Mouse (Mus musculus) liver, embryonic 14.5 days (tissue): ENCODE data around the gene Tgfbr1. TPM values are rescaled to one million over a fixed set of nuclear protein-coding genes. Genes with fewer than 3 reads are reported as not detected.

Source experiments
- ATAC-seq: fragments of 200-750 bp; cut with Nextera tagmentation; 2 replicates; pipeline ENCODE4 v1.8.0; 2017; ENCODE audit warnings: moderate number of reproducible peaks, mild to moderate bottlenecking, moderate library complexity; ENCODE audit not compliant: insufficient read depth
- DNase-seq, 3 experiments: peaks; one replicate each; pipeline ENCODE4 v3.0.0-alpha.2; 2012 to 2013; ENCODE audit warnings: low read depth in 3 of 3, low spot score in 3 of 3
- H3K27ac ChIP-seq: fragments of 300-500 bp; sonication (generic); 2 replicates; pipeline ENCODE4 v1.5.1; 2014; ENCODE audit warnings: moderate library complexity, mild to moderate bottlenecking, control low read depth, inconsistent platforms
- H3K27me3 ChIP-seq: fragments of 300-500 bp; sonication (generic); 2 replicates; pipeline ENCODE4 v1.6.1; 2014; ENCODE audit warnings: mild to moderate bottlenecking, low read length, moderate library complexity; ENCODE audit not compliant: control insufficient read depth, insufficient read depth
- H3K36me3 ChIP-seq: fragments of 300-500 bp; sonication (generic); replicated peaks from 2 replicates; pipeline ENCODE4 v1.6.1; 2014; ENCODE audit warnings: low read depth; ENCODE audit not compliant: control insufficient read depth, insufficient read depth
- H3K4me1 ChIP-seq, 2 experiments: fragments of 200-500 bp in 1 of 2; fragments of 300-500 bp in 1 of 2; sonication (generic) in 1 of 2; replicated peaks; 2 replicates each; pipeline ENCODE4 v1.6.1; 2012 to 2014; ENCODE audit warnings: antibody characterized with exemption in 1 of 2, inconsistent platforms in 1 of 2, low read length in 1 of 2; ENCODE audit not compliant: control insufficient read depth in 2 of 2, insufficient read depth in 2 of 2
- H3K4me2 ChIP-seq: fragments of 300-500 bp; sonication (generic); 2 replicates; pipeline ENCODE4 v1.6.1; 2014; ENCODE audit warnings: low read depth, mild to moderate bottlenecking, control low read depth, moderate library complexity
- H3K4me3 ChIP-seq, 2 experiments: fragments of 200-500 bp in 1 of 2; fragments of 300-500 bp in 1 of 2; sonication (generic) in 1 of 2; 2 replicates each; pipeline ENCODE4 v1.5.1; 2012 to 2014; ENCODE audit warnings: low read depth in 2 of 2, low read length in 2 of 2, mild to moderate bottlenecking in 2 of 2, control low read depth in 1 of 2, inconsistent platforms in 1 of 2, moderate library complexity in 1 of 2; ENCODE audit not compliant: insufficient read depth in 1 of 2
- H3K9ac ChIP-seq: fragments of 300-500 bp; sonication (generic); replicated peaks from 2 replicates; pipeline ENCODE4 v1.6.1; 2014; ENCODE audit warnings: mild to moderate bottlenecking, control low read depth, moderate library complexity
- H3K9me3 ChIP-seq: fragments of 300-500 bp; sonication (generic); 2 replicates; pipeline ENCODE4 v1.6.1; 2016; ENCODE audit warnings: low read length, mixed read lengths; ENCODE audit not compliant: control insufficient read depth
- CTCF ChIP-seq: IDR thresholded peaks from 2 replicates; pipeline ENCODE4 v1.5.1; 2016; ENCODE audit warnings: antibody characterized with exemption, low read depth, control low read depth
- EP300 ChIP-seq: IDR thresholded peaks from 2 replicates; pipeline ENCODE4 v1.6.1; 2016; ENCODE audit warnings: antibody characterized with exemption, low read depth
- WGBS: fragments of 180-500 bp; shearing (Covaris S2); extraction: QIAGEN DNeasy Blood & Tissue Kit; methylation state at CpG from one replicate; pipeline ENCODE4 v1.1.7; 2014; ENCODE audit not compliant: insufficient replicate concordance; 5-methylcytosine and 5-hydroxymethylcytosine counted together
- polyA plus RNA-seq, 2 experiments: library from polyadenylated mRNA; depleted of rRNA in 1 of 2; stranded (reverse) in 1 of 2; unstranded in 1 of 2; fragments of >200 nt; fragmentation: Nextera tagmentation in 1 of 2; extraction: Ambion mirVana in 1 of 2; gene quantifications; 2 replicates each; pipeline versions ENCODE4 v1.2.1 to v1.2.3; 2012 to 2014

Gene Tgfbr1
- polyA plus RNA-seq, 2 experiments = 3.2 to 5.7 TPM

DNA sequence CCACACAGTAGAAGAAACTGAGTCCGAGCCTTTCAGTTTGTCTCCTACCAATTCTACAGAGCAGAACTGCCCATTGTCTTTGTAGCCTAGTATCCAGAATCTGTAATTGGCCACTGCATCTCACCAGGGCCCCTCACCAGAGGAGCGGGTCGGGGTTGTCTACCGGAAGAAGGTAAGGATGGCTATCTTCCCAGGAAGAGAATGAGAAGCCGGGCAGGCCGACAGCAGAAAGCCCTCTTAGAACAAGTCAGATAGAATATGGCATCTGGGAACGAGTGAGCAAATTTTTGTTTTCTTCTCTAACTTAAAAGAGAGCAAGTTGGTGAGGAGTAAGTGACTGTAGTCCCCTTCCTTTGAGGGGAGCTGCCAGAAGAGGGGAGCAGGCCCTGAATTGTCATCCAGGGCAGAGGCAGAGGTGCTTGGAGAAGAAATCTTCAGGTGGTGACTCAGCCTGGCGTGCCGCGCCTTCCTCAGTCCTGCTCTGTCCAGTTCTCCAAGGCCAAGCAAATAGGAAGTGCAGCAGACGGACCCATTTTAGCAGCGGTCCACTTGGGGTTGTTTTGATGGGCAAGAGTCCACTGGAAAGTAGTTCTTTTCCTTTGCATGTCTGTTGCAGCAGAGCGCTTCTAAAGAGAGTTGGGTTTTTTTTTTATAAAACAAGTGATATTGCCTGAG lies 22.5 kb upstream of the Tgfbr1 start:
- no peaks in the 10 kb centered on the region; the same call in 1 of the 2 replicates for H3K27me3 ChIP-seq
- no peak overlapping the region for H3K4me3 ChIP-seq
- 72% methylated on average over 13 of the region's 13 CpGs for WGBS
- no peak overlapping the region for H3K9ac ChIP-seq
- ATAC-seq = no peak
- H3K9me3 ChIP-seq = no peaks in the 10 kb centered on the region
- no peak for TF ChIP-seq EP300
- TF ChIP-seq CTCF = no peak
- H3K36me3 ChIP-seq = no peaks in the 10 kb centered on the region
- no peak overlapping the region for H3K27ac ChIP-seq
- DNase-seq = no peak
- no peak overlapping the region for H3K4me2 ChIP-seq
- H3K4me1 ChIP-seq = no peaks in the 10 kb centered on the region

DNA sequence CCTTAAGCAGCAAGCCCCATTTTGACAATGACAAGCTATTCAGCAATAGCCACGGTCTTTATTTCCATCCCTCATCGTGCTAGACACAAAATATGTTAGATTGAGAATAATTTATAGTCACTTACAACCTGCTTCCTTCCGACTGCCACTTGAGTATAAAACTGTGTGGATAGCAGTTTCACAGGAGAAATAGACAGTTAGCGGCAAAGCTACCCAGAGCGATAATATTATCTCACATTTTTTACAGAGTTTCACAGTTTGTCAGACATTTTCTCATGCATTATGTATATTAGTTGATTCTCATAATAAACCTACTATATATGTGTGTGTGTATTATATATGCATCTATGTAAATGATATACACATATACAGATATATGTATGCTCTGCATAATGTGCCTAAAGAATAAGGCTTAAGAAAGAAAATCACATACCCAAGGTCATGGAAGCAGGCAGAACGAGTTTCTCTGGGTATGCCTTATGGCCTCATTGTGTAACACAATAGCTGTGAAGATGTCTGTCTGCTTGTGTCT lies 20.1 kb upstream of the Tgfbr1 start:
- H3K9me3 ChIP-seq = no peaks in the 10 kb centered on the region
- H3K9ac ChIP-seq = no peak overlapping the region
- DNase-seq = no peak
- no peak overlapping the region for H3K4me3 ChIP-seq
- no peaks in the 10 kb centered on the region for H3K4me1 ChIP-seq
- H3K4me2 ChIP-seq = no peak overlapping the region
- H3K27me3 ChIP-seq = no peaks in the 10 kb centered on the region; the same call in 1 of the 2 replicates
- 65% methylated on average over 6 of the region's 6 CpGs for WGBS
- TF ChIP-seq CTCF = no peak
- TF ChIP-seq EP300 = no peak
- H3K36me3 ChIP-seq = no peaks in the 10 kb centered on the region
- no peak overlapping the region for H3K27ac ChIP-seq
- no peak for ATAC-seq

DNA sequence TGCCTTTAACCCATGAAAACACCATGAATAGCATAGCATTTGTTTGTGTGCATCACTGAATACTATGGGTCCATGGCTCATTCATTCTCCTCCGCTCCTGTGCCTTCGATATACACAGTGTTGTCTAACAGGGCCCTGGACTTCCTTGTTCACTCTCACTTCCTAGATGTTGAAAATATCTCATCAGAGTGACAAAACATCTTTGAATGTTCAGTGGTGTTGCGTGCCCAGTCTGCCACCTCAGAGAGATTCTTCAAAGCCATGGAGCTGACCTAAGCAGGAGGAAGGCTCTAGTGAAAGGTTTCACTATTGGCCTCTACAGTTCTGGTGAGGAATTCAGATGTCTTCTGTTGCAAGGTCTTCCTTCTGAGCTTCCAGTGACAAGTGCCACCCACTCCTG lies 19.5 kb upstream of the Tgfbr1 start:
- DNase-seq (no peak), ATAC-seq (no peak)
- TF ChIP-seq EP300 = no peak
- no peak for TF ChIP-seq CTCF
- Histone ChIP-seq H3K27me3 (no peaks in the 10 kb centered on the region; the same call in 1 of the 2 replicates), H3K4me3 (no peak overlapping the region), H3K36me3 (no peaks in the 10 kb centered on the region), H3K4me2 (no peak overlapping the region), H3K27ac (no peak overlapping the region), H3K9ac (no peak overlapping the region), H3K4me1 (no peaks in the 10 kb centered on the region), H3K9me3 (no peaks in the 10 kb centered on the region)
- WGBS = 60% methylated on average over 3 of the region's 3 CpGs

DNA sequence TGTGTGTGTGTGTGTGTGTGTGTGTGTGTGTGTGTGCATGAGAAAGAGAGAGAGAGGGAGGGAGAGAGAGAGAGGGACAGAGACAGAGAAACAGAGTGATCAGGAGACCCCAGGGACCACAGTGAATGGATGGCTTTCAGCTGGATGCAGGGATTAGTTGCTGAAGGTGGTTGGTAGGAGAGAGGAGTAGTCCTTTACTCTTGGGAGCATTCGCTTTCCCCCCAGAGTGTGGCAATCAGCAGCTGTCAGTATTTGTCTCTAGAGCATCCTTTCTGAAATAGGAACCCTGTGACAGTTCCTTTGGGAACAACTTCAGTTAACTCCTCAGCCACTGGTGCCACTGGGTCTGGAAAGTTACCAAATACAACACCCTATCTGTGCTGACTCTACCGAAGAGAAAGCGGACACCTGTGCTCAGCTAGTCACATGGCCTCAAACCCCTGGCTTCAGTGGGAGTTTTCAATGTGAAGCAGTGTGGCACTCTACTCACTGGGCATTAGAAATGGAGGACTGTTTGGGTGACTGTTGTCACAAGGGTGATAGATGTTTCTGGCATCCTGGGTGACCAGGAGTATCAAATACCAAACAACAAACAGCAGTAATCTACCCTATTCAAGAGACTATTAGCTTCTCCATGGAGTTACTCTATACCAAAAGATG lies 16.0 kb upstream of the Tgfbr1 start:
- Histone ChIP-seq H3K36me3 (no peaks in the 10 kb centered on the region), H3K9ac (no peak overlapping the region), H3K9me3 (no peaks in the 10 kb centered on the region), H3K27ac (no peak overlapping the region), H3K27me3 (no peaks in the 10 kb centered on the region), H3K4me2 (no peak overlapping the region), H3K4me3 (no peak overlapping the region), H3K4me1 (no peaks in the 10 kb centered on the region)
- no peak for TF ChIP-seq CTCF
- TF ChIP-seq EP300 = no peak
- ATAC-seq = no peak
- WGBS = 79% methylated on average over 3 of the region's 3 CpGs
- DNase-seq = no peak

- no peak for ATAC-seq
- Histone ChIP-seq H3K9me3 (no peaks in the 10 kb centered on the region), H3K4me2 (no peak overlapping the region), H3K9ac (no peak overlapping the region), H3K36me3 (no peaks in the 10 kb centered on the region), H3K4me3 (no peak overlapping the region), H3K27me3 (no peaks in the 10 kb centered on the region), H3K27ac (no peak overlapping the region), H3K4me1 (no peaks in the 10 kb centered on the region)
- TF ChIP-seq CTCF (no peak), EP300 (no peak)
- no peak for DNase-seq
- 45% methylated on average over 8 of the region's 8 CpGs for WGBS
Observed at GRCm38 (mm10) chr4:47342632-47343031, 10.4 kb upstream of the Tgfbr1 start.
